Mouse (Mus musculus) liver, embryonic 16.5 days (tissue): ENCODE measurements around the gene Rad51c. TPM values are rescaled to one million over a fixed set of nuclear protein-coding genes. Genes with fewer than 3 reads are reported as not detected.
"Not testable (repeated sequence)": the region's sequence is repeated elsewhere in the genome, so short reads cannot be mapped to it uniquely, and the experiment has no call there.

Experiments
- ATAC-seq: fragments of 200-750 bp; cut with Nextera tagmentation; 2 replicates; pipeline ENCODE4 v1.8.0; 2017; ENCODE audit warnings: low read depth, mild to moderate bottlenecking, moderate number of reproducible peaks, moderate library complexity
- H3K27ac ChIP-seq: fragments of 300-500 bp; sonication (generic); 2 replicates; pipeline ENCODE4 v1.5.1; 2014; ENCODE audit warnings: mild to moderate bottlenecking, low read length
- H3K27me3 ChIP-seq: fragments of 300-500 bp; sonication (generic); 2 replicates; pipeline ENCODE4 v1.6.1; 2014; ENCODE audit warnings: low read depth, low read length, mixed read lengths; ENCODE audit not compliant: control insufficient read depth, insufficient read depth
- H3K36me3 ChIP-seq: fragments of 300-500 bp; sonication (generic); 2 replicates; pipeline ENCODE4 v1.6.1; 2014; ENCODE audit warnings: mild to moderate bottlenecking; ENCODE audit not compliant: control insufficient read depth, insufficient read depth
- H3K4me1 ChIP-seq: fragments of 300-500 bp; sonication (generic); 2 replicates; pipeline ENCODE4 v1.6.1; 2014; ENCODE audit warnings: low read depth, low read length, mixed read lengths; ENCODE audit not compliant: control insufficient read depth
- H3K4me2 ChIP-seq: fragments of 300-500 bp; sonication (generic); 2 replicates; pipeline ENCODE4 v1.6.1; 2014; ENCODE audit warnings: low read depth, low read length, mixed read lengths
- H3K4me3 ChIP-seq: fragments of 300-500 bp; sonication (generic); 2 replicates; pipeline ENCODE4 v1.5.1; 2014; ENCODE audit warnings: low read depth, mild to moderate bottlenecking, low read length
- H3K9ac ChIP-seq: fragments of 300-500 bp; sonication (generic); 2 replicates; pipeline ENCODE4 v1.6.1; 2014; ENCODE audit warnings: low read depth, low read length
- H3K9me3 ChIP-seq: fragments of 300-500 bp; sonication (generic); replicated peaks from 2 replicates; pipeline ENCODE4 v1.6.1; 2016; ENCODE audit warnings: low read length; ENCODE audit not compliant: control insufficient read depth
- WGBS: fragments of 180-500 bp; shearing (Covaris S2); extraction: QIAGEN DNeasy Blood & Tissue Kit; methylation state at CpG from one replicate; pipeline ENCODE4 v1.1.7; 2014; ENCODE audit not compliant: insufficient replicate concordance; 5-methylcytosine and 5-hydroxymethylcytosine counted together
- polyA plus RNA-seq: library from polyadenylated mRNA; unstranded; fragments of >200 nt; fragmentation: Nextera tagmentation; extraction: Ambion mirVana; gene quantifications from 2 replicates; pipeline ENCODE4 v1.2.1, GENCODE M21; 2015

Rad51c gene
- polyA plus RNA-seq, 1 experiment from 2014 or later, result 3.9 TPM

GRCm38 (mm10) chr11:87413412-87413811 is 8.7 kb upstream of the Rad51c start:
- H3K36me3 ChIP-seq, H3K4me1 ChIP-seq, H3K4me3 ChIP-seq, H3K9me3 ChIP-seq, H3K4me2 ChIP-seq, H3K27me3 ChIP-seq, H3K27ac ChIP-seq, ATAC-seq, H3K9ac ChIP-seq: not testable (repeated sequence)
- 59% methylated on average over 3 of the region's 3 CpGs for WGBS

GRCm38 (mm10) chr11:87404111-87404853 is 472 bp downstream of the Rad51c start:
- 2% methylated on average over 58 of the region's 58 CpGs for WGBS
- Histone ChIP-seq H3K9me3 (no peaks in the 10 kb centered on the region), H3K9ac (peak overlapping the region; percentile 83), H3K27ac (peak overlapping the region; percentile 83), H3K4me3 (peak overlapping the region; percentile 79), H3K4me1 (peaks cover 10% of the 10 kb centered on the region), H3K4me2 (peak overlapping the region; percentile 77), H3K36me3 (no peaks in the 10 kb centered on the region), H3K27me3 (no peaks in the 10 kb centered on the region)
- peak; percentile 97 for ATAC-seq

- Histone ChIP-seq H3K36me3 (no peaks in the 10 kb centered on the region), H3K4me1 (peaks cover 3% of the 10 kb centered on the region), H3K27ac (no peak overlapping the region), H3K9ac (no peak overlapping the region), H3K9me3 (no peaks in the 10 kb centered on the region), H3K4me2 (no peak overlapping the region), H3K4me3 (no peak overlapping the region), H3K27me3 (no peaks in the 10 kb centered on the region)
- 83% methylated on average over 2 of the region's 2 CpGs for WGBS
- no peak for ATAC-seq
These were observed 6.4 kb downstream of the Rad51c start for GRCm38 (mm10) chr11:87398402-87398801.

DNA sequence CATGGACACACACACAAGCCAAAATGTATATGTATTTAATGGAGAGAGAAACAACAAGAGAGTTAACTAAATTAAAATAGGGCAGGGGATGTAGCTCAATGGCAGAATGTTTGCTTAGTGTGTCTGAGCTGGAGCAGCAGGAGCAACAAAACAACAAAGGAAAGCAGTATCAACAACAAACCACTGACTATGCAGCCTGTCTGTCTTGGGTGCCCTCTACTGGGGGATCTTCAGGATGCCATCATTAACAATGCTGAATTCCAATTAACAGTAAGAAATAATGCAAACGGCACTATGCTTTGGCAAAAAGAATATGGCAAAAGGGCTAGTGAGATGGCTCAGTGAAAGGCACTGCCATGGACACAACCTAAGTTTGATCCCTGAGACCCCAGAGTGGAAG is 10.9 kb downstream of the Rad51c start:
- Histone ChIP-seq H3K9ac (no peak overlapping the region), H3K4me3 (no peak overlapping the region), H3K27me3 (no peaks in the 10 kb centered on the region), H3K27ac (no peak overlapping the region), H3K4me1 (no peaks in the 10 kb centered on the region), H3K9me3 (no peaks in the 10 kb centered on the region), H3K4me2 (no peak overlapping the region), H3K36me3 (no peaks in the 10 kb centered on the region)
- 47% methylated on average over 1 of the region's 1 CpGs for WGBS
- ATAC-seq, result no peak

GRCm38 (mm10) chr11:87385676-87386075 is 19.1 kb downstream of the Rad51c start:
- no peaks in the 10 kb centered on the region for H3K9me3 ChIP-seq
- H3K27me3 ChIP-seq, result no peaks in the 10 kb centered on the region
- 92% methylated on average over 1 of the region's 1 CpGs for WGBS
- H3K27ac ChIP-seq, result no peak overlapping the region
- no peaks in the 10 kb centered on the region for H3K36me3 ChIP-seq
- H3K9ac ChIP-seq, result no peak overlapping the region
- H3K4me1 ChIP-seq, result no peaks in the 10 kb centered on the region
- ATAC-seq, result no peak
- H3K4me2 ChIP-seq, result no peak overlapping the region
- H3K4me3 ChIP-seq, result no peak overlapping the region

GRCm38 (mm10) chr11:87384551-87384950 is 20.2 kb downstream of the Rad51c start:
- Histone ChIP-seq H3K9me3 (no peaks in the 10 kb centered on the region), H3K27ac (no peak overlapping the region), H3K27me3 (no peaks in the 10 kb centered on the region), H3K36me3 (no peaks in the 10 kb centered on the region), H3K4me2 (no peak overlapping the region), H3K4me1 (no peaks in the 10 kb centered on the region), H3K4me3 (no peak overlapping the region), H3K9ac (no peak overlapping the region)
- WGBS, result 83% methylated on average over 4 of the region's 4 CpGs
- ATAC-seq, result no peak

DNA sequence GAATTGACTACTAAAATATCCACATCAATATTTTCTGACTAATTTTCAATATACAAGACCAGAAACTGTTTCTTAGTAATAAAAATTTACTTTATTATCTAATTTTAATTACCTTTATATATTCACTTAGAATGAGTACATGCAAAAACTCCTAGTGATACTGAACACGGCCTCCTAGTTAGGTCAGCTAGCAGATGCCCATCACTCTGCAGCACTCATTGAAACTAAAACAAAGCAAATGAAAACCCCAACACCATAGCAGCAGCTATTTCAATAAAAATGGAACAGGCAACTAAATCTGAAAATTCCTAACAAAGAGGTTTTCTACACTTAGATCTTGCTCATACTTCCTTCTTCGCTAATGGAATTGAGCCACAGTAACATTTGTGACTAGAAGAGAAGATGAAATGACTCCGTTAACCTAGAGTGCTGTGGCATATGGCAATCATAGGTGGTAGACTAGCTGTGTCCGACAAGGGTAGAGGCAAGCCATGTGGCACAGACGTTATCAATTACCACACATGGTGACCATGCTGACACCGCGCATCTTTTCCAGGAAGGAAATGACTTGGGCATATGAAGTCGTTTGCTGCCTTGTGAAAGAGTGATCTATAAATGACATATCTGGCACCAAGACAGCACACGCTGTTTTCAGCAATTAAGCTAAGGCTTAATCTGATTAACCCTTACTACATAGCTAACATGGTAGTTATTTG is 36.7 kb downstream of the Rad51c start:
- Histone ChIP-seq H3K4me3 (0 out of 2 replicates have a peak overlapping the region, but pooled peaks have one; percentile 17), H3K4me2 (peak overlapping the region; percentile 45), H3K9me3 (no peaks in the 10 kb centered on the region), H3K36me3 (no peaks in the 10 kb centered on the region), H3K27ac (peak overlapping the region; percentile 94), H3K27me3 (no peaks in the 10 kb centered on the region), H3K4me1 (peaks cover 19% of the 10 kb centered on the region), H3K9ac (no peak overlapping the region; the same call in 1 of the 2 replicates)
- peak; percentile 100 for ATAC-seq
- 21% methylated on average over 9 of the region's 9 CpGs for WGBS

- Histone ChIP-seq H3K4me1 (peaks cover 19% of the 10 kb centered on the region), H3K9ac (no peak overlapping the region), H3K36me3 (no peaks in the 10 kb centered on the region), H3K4me3 (no peak overlapping the region), H3K27ac (0 out of 2 replicates have a peak overlapping the region, but pooled peaks have one; percentile 10), H3K27me3 (no peaks in the 10 kb centered on the region), H3K4me2 (no peak overlapping the region), H3K9me3 (no peaks in the 10 kb centered on the region)
- 53% methylated on average over 7 of the region's 7 CpGs for WGBS
- no peak for ATAC-seq
These were observed 37.7 kb downstream of the Rad51c start for GRCm38 (mm10) chr11:87367061-87367460.

- H3K9me3 ChIP-seq, result no peaks in the 10 kb centered on the region
- no peak overlapping the region for H3K4me3 ChIP-seq
- no peak overlapping the region for H3K9ac ChIP-seq
- H3K4me2 ChIP-seq, result no peak overlapping the region
- H3K27ac ChIP-seq, result no peak overlapping the region
- ATAC-seq, result 0 out of 2 replicates have a peak, but pooled peaks have one; percentile 17
- H3K4me1 ChIP-seq, result peaks cover 19% of the 10 kb centered on the region
- H3K27me3 ChIP-seq, result peaks cover 10% of the 10 kb centered on the region
- 53% methylated on average over 5 of the region's 5 CpGs for WGBS
- no peaks in the 10 kb centered on the region for H3K36me3 ChIP-seq
These were observed 39.6 kb downstream of the Rad51c start for GRCm38 (mm10) chr11:87365120-87365519.
